In the genomic region with DNA sequence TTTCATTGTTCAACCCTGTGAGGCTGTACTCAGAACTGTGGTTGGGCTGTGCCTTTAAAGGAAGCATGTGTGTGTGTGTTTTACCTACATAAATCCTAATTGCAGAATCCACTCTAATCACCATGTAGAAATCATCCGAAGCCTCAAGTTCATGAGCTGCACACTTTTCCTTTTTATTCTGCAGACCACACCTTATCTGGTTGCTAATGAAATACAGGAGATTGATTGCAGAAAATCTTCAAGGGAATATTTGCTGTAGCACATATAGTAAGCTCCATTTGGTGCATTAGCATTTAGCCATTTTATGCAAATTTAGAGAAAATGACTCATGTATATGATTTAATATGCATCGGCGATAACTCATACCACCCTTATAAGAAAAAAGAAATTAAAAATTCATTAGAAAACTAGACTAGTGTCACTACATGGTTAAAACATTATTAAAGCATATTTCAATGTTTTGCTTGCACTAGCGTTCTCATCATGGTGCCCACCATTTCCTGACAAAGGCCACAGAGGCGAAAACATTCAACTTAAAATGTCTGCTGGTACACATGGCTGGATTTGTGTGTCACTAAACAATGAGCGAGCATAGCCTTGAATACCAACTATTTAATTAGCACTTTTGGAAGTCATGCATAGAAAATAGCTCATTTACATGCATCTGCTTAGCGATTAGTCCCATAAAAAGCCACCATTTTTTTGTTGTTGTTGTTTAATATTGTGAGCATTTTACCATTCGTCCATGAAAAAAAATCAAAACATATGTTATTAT, we compare ENCODE assay signal across 17 mouse cellular contexts.
A peak's percentile ranks its signal among the peaks of the same experiment; 100 is the strongest.
DNase-seq lines count a peak whose midpoint lies in the region; ATAC-seq lines count a peak whose summit lies in the region.
"Had no signal": no experiment of that assay in that cellular context is flagged by ENCODE, and none has a peak within 500 bp of the region (broad histone marks: within the 10 kb centered on the region; RNA-seq: fewer than 3 reads in every experiment).

No protein-coding gene starts in this region.

- peaks cover 21% of the 10 kb centered on the region for H3K4me1 ChIP-seq in midbrain, embryonic 12.5 days
- peaks cover 15% of the 10 kb centered on the region for H3K4me1 ChIP-seq in midbrain, embryonic 10.5 days
- H3K4me1 ChIP-seq in forebrain, embryonic 15.5 days, result peaks cover 44% of the 10 kb centered on the region
- peaks cover 23% of the 10 kb centered on the region for H3K4me1 ChIP-seq in midbrain, embryonic 14.5 days (ENCODE audit: control insufficient read depth, insufficient read depth, low read length)
- peaks cover 3% of the 10 kb centered on the region; the same call in 1 of the 2 replicates for H3K4me1 ChIP-seq in intestine, embryonic 15.5 days (replicated peaks)
- H3K4me1 ChIP-seq: liver, embryonic 13.5 days had no signal

- intact Hi-C loops in heart, postnatal 25 days (cut with DNase I), result no loop called here

- no peak overlapping the region for H3K4me3 ChIP-seq in midbrain, embryonic 12.5 days
- no peak overlapping the region for H3K4me3 ChIP-seq in midbrain, embryonic 10.5 days
- H3K4me3 ChIP-seq in forebrain, embryonic 15.5 days, result no peak overlapping the region
- H3K4me3 ChIP-seq in midbrain, embryonic 14.5 days (replicated peaks; ENCODE audit: low read depth, low read length), result no peak overlapping the region
- H3K4me3 ChIP-seq in intestine, embryonic 15.5 days (replicated peaks), result no peak overlapping the region
- H3K4me3 ChIP-seq: liver, embryonic 13.5 days had no signal

- H3K27ac ChIP-seq in midbrain, embryonic 12.5 days (replicated peaks), result peak overlapping the region; percentile 77
- no peak overlapping the region for H3K27ac ChIP-seq in midbrain, embryonic 10.5 days (replicated peaks)
- peak overlapping the region; percentile 96 for H3K27ac ChIP-seq in forebrain, embryonic 15.5 days (replicated peaks)
- H3K27ac ChIP-seq in midbrain, embryonic 14.5 days (replicated peaks; ENCODE audit: low read depth, low read length), result peak overlapping the region; percentile 79
- H3K27ac ChIP-seq in intestine, embryonic 15.5 days, result no peak overlapping the region
- H3K27ac ChIP-seq: liver, embryonic 13.5 days had no signal

- no peak for DNase-seq in midbrain, embryonic 10.5 days (ENCODE audit: low spot score)
- peak; percentile 79 for DNase-seq in midbrain, embryonic 14.5 days
- peak; percentile 24 for DNase-seq in retina, embryonic 14.5 days (ENCODE audit: low spot score)
- no peak for DNase-seq in heart, postnatal 25 days (ENCODE audit: low spot score)
- DNase-seq in testis, postnatal 10 days (ENCODE audit: low spot score), result no peak
- DNase-seq: adrenal gland, adult 8-10 months; B cell, adult 2 months; cerebellum, adult 9-11 months; kidney, adult 8-10 months; kidney, postnatal 36 days; layer of hippocampus, postnatal 36 days; liver, embryonic 13.5 days; lung, postnatal 10 days; thymus, adult 18-20 months had no signal

- H3K4me2 ChIP-seq in midbrain, embryonic 12.5 days (replicated peaks), result no peak overlapping the region
- peak overlapping the region; percentile 33 for H3K4me2 ChIP-seq in forebrain, embryonic 15.5 days (replicated peaks)
- peak overlapping the region; percentile 32 for H3K4me2 ChIP-seq in midbrain, embryonic 14.5 days (ENCODE audit: low read length)
- no peak overlapping the region for H3K4me2 ChIP-seq in intestine, embryonic 15.5 days (replicated peaks)
- H3K4me2 ChIP-seq: liver, embryonic 13.5 days had no signal

- no peaks in the 10 kb centered on the region for H3K36me3 ChIP-seq in midbrain, embryonic 12.5 days
- no peaks in the 10 kb centered on the region for H3K36me3 ChIP-seq in midbrain, embryonic 10.5 days
- H3K36me3 ChIP-seq in forebrain, embryonic 15.5 days, result no peaks in the 10 kb centered on the region
- no peaks in the 10 kb centered on the region for H3K36me3 ChIP-seq in midbrain, embryonic 14.5 days (ENCODE audit: control insufficient read depth, insufficient read depth, low read length)
- no peaks in the 10 kb centered on the region for H3K36me3 ChIP-seq in intestine, embryonic 15.5 days
- H3K36me3 ChIP-seq: liver, embryonic 13.5 days had no signal

- WGBS in midbrain, embryonic 12.5 days, result 66% methylated on average over 8 of the region's 8 CpGs
- WGBS in midbrain, embryonic 10.5 days, result 84% methylated on average over 8 of the region's 8 CpGs
- 10% methylated on average over 8 of the region's 8 CpGs for WGBS in forebrain, embryonic 15.5 days
- 37% methylated on average over 8 of the region's 8 CpGs for WGBS in midbrain, embryonic 14.5 days
- WGBS in intestine, embryonic 15.5 days, result 75% methylated on average over 8 of the region's 8 CpGs

- no peak overlapping the region for H3K9ac ChIP-seq in midbrain, embryonic 12.5 days (replicated peaks)
- no peak overlapping the region; the same call in 1 of the 2 replicates for H3K9ac ChIP-seq in forebrain, embryonic 15.5 days (replicated peaks)
- H3K9ac ChIP-seq in midbrain, embryonic 14.5 days (replicated peaks; ENCODE audit: low read length), result no peak overlapping the region; the same call in 1 of the 2 replicates
- H3K9ac ChIP-seq in intestine, embryonic 15.5 days, result no peak overlapping the region
- H3K9ac ChIP-seq: liver, embryonic 13.5 days had no signal

- no peaks in the 10 kb centered on the region for H3K27me3 ChIP-seq in midbrain, embryonic 12.5 days
- peaks cover 10% of the 10 kb centered on the region for H3K27me3 ChIP-seq in midbrain, embryonic 10.5 days (ENCODE audit: low read depth, poor library complexity, severe bottlenecking)
- no peaks in the 10 kb centered on the region for H3K27me3 ChIP-seq in forebrain, embryonic 15.5 days
- H3K27me3 ChIP-seq in midbrain, embryonic 14.5 days (ENCODE audit: control insufficient read depth, insufficient read depth, low read length), result no peaks in the 10 kb centered on the region
- peaks cover 11% of the 10 kb centered on the region for H3K27me3 ChIP-seq in intestine, embryonic 15.5 days (replicated peaks)

- no peaks in the 10 kb centered on the region for H3K9me3 ChIP-seq in midbrain, embryonic 12.5 days
- no peaks in the 10 kb centered on the region for H3K9me3 ChIP-seq in midbrain, embryonic 10.5 days (replicated peaks)
- no peaks in the 10 kb centered on the region for H3K9me3 ChIP-seq in forebrain, embryonic 15.5 days
- no peaks in the 10 kb centered on the region for H3K9me3 ChIP-seq in midbrain, embryonic 14.5 days (ENCODE audit: control insufficient read depth, low read length)
- H3K9me3 ChIP-seq in intestine, embryonic 15.5 days, result no peaks in the 10 kb centered on the region
- H3K9me3 ChIP-seq: liver, embryonic 13.5 days had no signal

- no peak for ATAC-seq in midbrain, embryonic 12.5 days (ENCODE audit: low FRiP score, low read depth)
- ATAC-seq in forebrain, embryonic 15.5 days (replicated peaks), result peak; percentile 46
- no peak; the same call in 1 of the 2 replicates for ATAC-seq in midbrain, embryonic 14.5 days (ENCODE audit: low FRiP score, low TSS enrichment)
- no peak for ATAC-seq in intestine, embryonic 15.5 days

Comparison
In these comparisons a context has a peak if more than half of its experiments do, and no peak if none do; other contexts are left out.
1. H3K27ac ChIP-seq: peak in midbrain, embryonic 12.5 days (single experiment), forebrain, embryonic 15.5 days (single experiment) and midbrain, embryonic 14.5 days (single experiment); none in midbrain, embryonic 10.5 days (single experiment) and intestine, embryonic 15.5 days (single experiment).
2. H3K4me2 ChIP-seq: peak in forebrain, embryonic 15.5 days (single experiment) and midbrain, embryonic 14.5 days (single experiment); none in midbrain, embryonic 12.5 days (single experiment) and intestine, embryonic 15.5 days (single experiment).
3. DNase-seq: peak in midbrain, embryonic 14.5 days (single experiment) and retina, embryonic 14.5 days (single experiment); none in midbrain, embryonic 10.5 days (single experiment), heart, postnatal 25 days (single experiment) and testis, postnatal 10 days (single experiment).